Mouse (Mus musculus): ENCODE data around the gene Megf9. TPM values are rescaled to one million over a fixed set of nuclear protein-coding genes. Genes with fewer than 3 reads are reported as not detected.

Gene Megf9
- polyA plus RNA-seq, 1 experiment from 2014 or later = 8.4 TPM

GRCm38 (mm10) chr4:70481931-70482330 is 52.9 kb downstream of the Megf9 start:
- no peaks in the 10 kb centered on the region for H3K36me3 ChIP-seq
- 67% methylated on average over 4 of the region's 4 CpGs for WGBS

GRCm38 (mm10) chr4:70471398-70471797 is 63.4 kb downstream of the Megf9 start:
- H3K27me3 ChIP-seq = no peaks in the 10 kb centered on the region
- WGBS = 71% methylated on average over 2 of the region's 2 CpGs
- no peaks in the 10 kb centered on the region for H3K4me1 ChIP-seq
- no peak overlapping the region for H3K27ac ChIP-seq
- no peak overlapping the region for H3K4me2 ChIP-seq
- no peak overlapping the region for H3K9ac ChIP-seq
- H3K9me3 ChIP-seq = no peaks in the 10 kb centered on the region
- no peak for ATAC-seq (ENCODE audit: borderline replicate concordance, extremely low read depth, low FRiP score, low TSS enrichment)
- H3K4me3 ChIP-seq = no peak overlapping the region
- H3K36me3 ChIP-seq = no peaks in the 10 kb centered on the region

More at GRCm38 (mm10) chr4:70481931-70482330, 52.9 kb downstream of the Megf9 start:
- Histone ChIP-seq H3K4me1 (no peaks in the 10 kb centered on the region), H3K9me3 (no peaks in the 10 kb centered on the region), H3K27me3 (no peaks in the 10 kb centered on the region), H3K9ac (no peak overlapping the region), H3K27ac (no peak overlapping the region), H3K4me3 (no peak overlapping the region), H3K4me2 (no peak overlapping the region)
- no peak for ATAC-seq (ENCODE audit: borderline replicate concordance, extremely low read depth, low FRiP score, low TSS enrichment)

- Histone ChIP-seq H3K4me1 (no peaks in the 10 kb centered on the region), H3K9me3 (no peaks in the 10 kb centered on the region), H3K4me3 (no peak overlapping the region), H3K27ac (no peak overlapping the region), H3K9ac (no peak overlapping the region), H3K4me2 (no peak overlapping the region), H3K36me3 (no peaks in the 10 kb centered on the region), H3K27me3 (no peaks in the 10 kb centered on the region)
- 77% methylated on average over 1 of the region's 1 CpGs for WGBS
- no peak for ATAC-seq (ENCODE audit: borderline replicate concordance, extremely low read depth, low FRiP score, low TSS enrichment)
Observed at GRCm38 (mm10) chr4:70465921-70466689, 68.7 kb downstream of the Megf9 start.

GRCm38 (mm10) chr4:70463302-70463701 is 71.5 kb downstream of the Megf9 start:
- Histone ChIP-seq H3K27ac (no peak overlapping the region), H3K9ac (no peak overlapping the region), H3K4me2 (no peak overlapping the region), H3K36me3 (no peaks in the 10 kb centered on the region), H3K9me3 (no peaks in the 10 kb centered on the region), H3K27me3 (no peaks in the 10 kb centered on the region), H3K4me3 (no peak overlapping the region), H3K4me1 (no peaks in the 10 kb centered on the region)
- ATAC-seq (ENCODE audit: borderline replicate concordance, extremely low read depth, low FRiP score, low TSS enrichment) = no peak
- 79% methylated on average over 2 of the region's 2 CpGs for WGBS

- ATAC-seq (ENCODE audit: borderline replicate concordance, extremely low read depth, low FRiP score, low TSS enrichment) = no peak
- Histone ChIP-seq H3K4me2 (no peak overlapping the region), H3K27ac (no peak overlapping the region), H3K9ac (no peak overlapping the region), H3K4me3 (no peak overlapping the region), H3K27me3 (no peaks in the 10 kb centered on the region), H3K4me1 (no peaks in the 10 kb centered on the region), H3K9me3 (no peaks in the 10 kb centered on the region), H3K36me3 (no peaks in the 10 kb centered on the region)
Observed at GRCm38 (mm10) chr4:70461416-70461815, 73.4 kb downstream of the Megf9 start.

- Histone ChIP-seq H3K27ac (no peak overlapping the region), H3K36me3 (no peaks in the 10 kb centered on the region), H3K4me1 (no peaks in the 10 kb centered on the region), H3K4me3 (no peak overlapping the region), H3K27me3 (no peaks in the 10 kb centered on the region), H3K9me3 (no peaks in the 10 kb centered on the region), H3K4me2 (no peak overlapping the region), H3K9ac (no peak overlapping the region)
- ATAC-seq (ENCODE audit: borderline replicate concordance, extremely low read depth, low FRiP score, low TSS enrichment) = no peak
- WGBS = 62% methylated on average over 3 of the region's 3 CpGs
Observed at GRCm38 (mm10) chr4:70452161-70452560, 82.6 kb downstream of the Megf9 start.

GRCm38 (mm10) chr4:70451750-70452149 is 83.0 kb downstream of the Megf9 start:
- 0% methylated on average over 2 of the region's 2 CpGs for WGBS
- H3K4me3 ChIP-seq = no peak overlapping the region

GRCm38 (mm10) chr4:70449668-70450067 is 85.1 kb downstream of the Megf9 start:
- Histone ChIP-seq H3K9ac (no peak overlapping the region), H3K36me3 (no peaks in the 10 kb centered on the region), H3K4me1 (no peaks in the 10 kb centered on the region), H3K27me3 (no peaks in the 10 kb centered on the region), H3K9me3 (no peaks in the 10 kb centered on the region), H3K4me2 (no peak overlapping the region), H3K27ac (no peak overlapping the region), H3K4me3 (no peak overlapping the region)
- no peak for ATAC-seq (ENCODE audit: borderline replicate concordance, extremely low read depth, low FRiP score, low TSS enrichment)
- WGBS = 82% methylated on average over 1 of the region's 1 CpGs

More at GRCm38 (mm10) chr4:70451750-70452149, 83.0 kb downstream of the Megf9 start:
- no peaks in the 10 kb centered on the region for H3K36me3 ChIP-seq
- no peak for ATAC-seq (ENCODE audit: borderline replicate concordance, extremely low read depth, low FRiP score, low TSS enrichment)
- no peak overlapping the region for H3K27ac ChIP-seq
- no peaks in the 10 kb centered on the region for H3K27me3 ChIP-seq
- no peaks in the 10 kb centered on the region for H3K9me3 ChIP-seq
- H3K9ac ChIP-seq = no peak overlapping the region
- H3K4me1 ChIP-seq = no peaks in the 10 kb centered on the region
- H3K4me2 ChIP-seq = no peak overlapping the region

GRCm38 (mm10) chr4:70446774-70447173 is 88.0 kb downstream of the Megf9 start:
- no peaks in the 10 kb centered on the region for H3K36me3 ChIP-seq
- no peaks in the 10 kb centered on the region for H3K9me3 ChIP-seq
- H3K4me3 ChIP-seq = no peak overlapping the region
- no peaks in the 10 kb centered on the region for H3K27me3 ChIP-seq
- ATAC-seq (ENCODE audit: borderline replicate concordance, extremely low read depth, low FRiP score, low TSS enrichment) = no peak
- no peak overlapping the region for H3K27ac ChIP-seq
- no peak overlapping the region for H3K9ac ChIP-seq
- WGBS = 84% methylated on average over 3 of the region's 3 CpGs
- H3K4me2 ChIP-seq = no peak overlapping the region
- no peaks in the 10 kb centered on the region for H3K4me1 ChIP-seq

GRCm38 (mm10) chr4:70420202-70420601 is 114.6 kb downstream of the Megf9 start:
- Histone ChIP-seq H3K27ac (no peak overlapping the region), H3K9me3 (no peaks in the 10 kb centered on the region), H3K27me3 (no peaks in the 10 kb centered on the region), H3K36me3 (no peaks in the 10 kb centered on the region), H3K4me2 (no peak overlapping the region), H3K4me1 (no peaks in the 10 kb centered on the region), H3K9ac (no peak overlapping the region), H3K4me3 (no peak overlapping the region)
- ATAC-seq (ENCODE audit: borderline replicate concordance, extremely low read depth, low FRiP score, low TSS enrichment) = no peak
- WGBS = 58% methylated on average over 2 of the region's 2 CpGs

- Histone ChIP-seq H3K9me3 (no peaks in the 10 kb centered on the region), H3K4me2 (no peak overlapping the region), H3K36me3 (no peaks in the 10 kb centered on the region), H3K27ac (no peak overlapping the region), H3K27me3 (no peaks in the 10 kb centered on the region), H3K4me1 (peaks cover 18% of the 10 kb centered on the region), H3K9ac (no peak overlapping the region), H3K4me3 (no peak overlapping the region)
- ATAC-seq (ENCODE audit: borderline replicate concordance, extremely low read depth, low FRiP score, low TSS enrichment) = no peak
- WGBS = 77% methylated on average over 2 of the region's 2 CpGs
Observed at GRCm38 (mm10) chr4:70412126-70412525, 122.7 kb downstream of the Megf9 start.

- Histone ChIP-seq H3K4me2 (peak within 1 kb of the TSS; percentile 57), H3K27ac (peak within 1 kb of the TSS; percentile 77), H3K9me3 (no peaks in the 10 kb centered on the region), H3K27me3 (no peaks in the 10 kb centered on the region), H3K4me1 (peaks cover 21% of the 10 kb centered on the region), H3K36me3 (no peaks in the 10 kb centered on the region), H3K4me3 (peak within 1 kb of the TSS; percentile 92), H3K9ac (peak within 1 kb of the TSS; percentile 93)
- ATAC-seq (ENCODE audit: borderline replicate concordance, extremely low read depth, low FRiP score, low TSS enrichment) = peak; percentile 99
- WGBS = under 1% methylated on average over 51 of the region's 55 CpGs
Observed at GRCm38 (mm10) chr4:70409994-70410721, 124.6 kb downstream of the Megf9 start, which contains the start of gene Cdk5rap2. TSS of gene Cdk5rap2 (minus strand) at chr4:70410443.

Measured in lung, embryonic 15.5 days (tissue).